Mouse (Mus musculus) neural tube, embryonic 12.5 days (tissue): ENCODE results near the gene Gm10563. TPM values are rescaled to one million over a fixed set of nuclear protein-coding genes. Genes with fewer than 3 reads are reported as not detected.

ENCODE experiments used
- ATAC-seq: fragments of 200-750 bp; cut with Nextera tagmentation; 2 replicates; pipeline ENCODE4 v1.8.0; 2017; ENCODE audit warnings: low read depth, mild to moderate bottlenecking, moderate TSS enrichment, moderate library complexity; ENCODE audit not compliant: low FRiP score
- H3K27ac ChIP-seq: fragments of 300-500 bp; sonication (generic); 2 replicates; pipeline ENCODE4 v1.5.1; 2016
- H3K27me3 ChIP-seq: fragments of 300-500 bp; sonication (generic); replicated peaks from 2 replicates; pipeline ENCODE4 v1.6.1; 2016; ENCODE audit warnings: mild to moderate bottlenecking
- H3K36me3 ChIP-seq: fragments of 300-500 bp; sonication (generic); 2 replicates; pipeline ENCODE4 v1.6.1; 2016; ENCODE audit warnings: mild to moderate bottlenecking
- H3K4me1 ChIP-seq: fragments of 300-500 bp; sonication (generic); 2 replicates; pipeline ENCODE4 v1.6.1; 2016
- H3K4me2 ChIP-seq: fragments of 300-500 bp; sonication (generic); replicated peaks from 2 replicates; pipeline ENCODE4 v1.6.1; 2016; ENCODE audit warnings: mild to moderate bottlenecking
- H3K4me3 ChIP-seq: fragments of 300-500 bp; sonication (generic); 2 replicates; pipeline ENCODE4 v1.5.1; 2016
- H3K9ac ChIP-seq: fragments of 300-500 bp; sonication (generic); 2 replicates; pipeline ENCODE4 v1.6.1; 2016; ENCODE audit warnings: mild to moderate bottlenecking
- H3K9me3 ChIP-seq: fragments of 300-500 bp; sonication (generic); 2 replicates; pipeline ENCODE4 v1.6.1; 2016; ENCODE audit warnings: mild to moderate bottlenecking
- WGBS: fragments of 180-500 bp; shearing (Covaris S2); methylation state at CpG from one replicate; pipeline ENCODE4 v1.1.7; 2016; 5-methylcytosine and 5-hydroxymethylcytosine counted together
- polyA plus RNA-seq: library from polyadenylated mRNA; unstranded; fragments of >200 nt; fragmentation: Nextera tagmentation; extraction: Ambion mirVana; gene quantifications from 2 replicates; pipeline ENCODE4 v1.2.1, GENCODE M21; 2016

Gm10563 gene
- polyA plus RNA-seq, 1 experiment from 2014 or later: not detected

DNA sequence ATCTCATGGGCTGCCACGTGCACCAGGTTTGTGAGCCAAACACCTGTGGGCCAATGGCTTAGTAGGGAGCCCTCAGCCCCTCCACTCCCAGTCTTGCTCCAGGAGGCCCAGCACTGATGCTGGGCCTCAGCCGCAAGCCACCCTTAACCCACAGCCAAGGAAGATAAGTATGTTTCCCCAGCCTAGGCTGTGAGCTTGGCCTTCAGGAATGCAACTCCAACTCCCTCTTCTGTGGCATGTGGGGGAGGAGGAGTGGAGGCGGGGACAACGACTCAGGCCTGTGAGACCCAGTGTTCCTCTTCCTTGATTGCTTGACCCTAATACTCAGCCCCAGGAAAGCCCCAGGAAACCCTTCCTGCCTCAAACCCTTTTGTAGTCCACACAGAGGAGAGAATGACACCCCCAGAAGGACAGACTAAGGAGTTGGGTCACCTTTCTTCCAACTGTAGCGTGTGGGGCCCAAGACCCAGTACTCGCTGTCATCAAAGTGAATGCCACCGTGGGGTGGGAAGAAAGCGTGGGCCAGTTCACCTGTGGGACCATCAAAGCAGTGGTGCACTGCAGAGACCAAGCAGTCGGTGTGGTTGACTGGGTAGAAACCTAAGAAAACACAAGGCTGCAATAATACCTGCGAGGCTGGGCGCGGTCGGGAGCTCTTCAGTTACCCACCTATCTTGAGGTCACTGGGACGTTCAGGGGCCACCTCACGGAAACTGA lies 6.5 kb upstream of the Gm10563 start:
- Histone ChIP-seq H3K27ac (no peak overlapping the region), H3K4me2 (peak overlapping the region; percentile 73; the same call in 1 of the 2 replicates), H3K27me3 (peaks cover 64% of the 10 kb centered on the region), H3K4me1 (peaks cover 28% of the 10 kb centered on the region), H3K9ac (no peak overlapping the region), H3K36me3 (peaks cover 58% of the 10 kb centered on the region), H3K9me3 (no peaks in the 10 kb centered on the region), H3K4me3 (no peak overlapping the region)
- ATAC-seq: no peak
- 64% methylated on average over 15 of the region's 15 CpGs for WGBS

DNA sequence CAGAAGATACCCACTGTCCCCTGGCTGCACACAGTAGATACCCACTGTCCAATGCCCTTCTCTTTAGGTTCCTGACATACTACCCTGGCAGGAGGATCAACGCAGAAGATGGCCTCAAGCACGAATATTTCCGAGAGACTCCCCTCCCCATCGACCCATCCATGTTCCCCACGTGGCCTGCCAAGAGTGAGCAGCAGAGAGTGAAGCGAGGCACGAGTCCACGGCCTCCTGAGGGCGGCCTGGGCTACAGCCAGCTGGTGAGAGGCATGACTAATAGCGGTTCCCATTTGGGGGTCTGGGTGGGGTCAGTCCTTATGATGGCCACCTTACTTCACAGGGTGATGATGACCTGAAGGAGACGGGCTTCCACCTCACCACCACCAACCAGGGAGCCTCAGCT lies 4.1 kb upstream of the Gm10563 start:
- Histone ChIP-seq H3K4me1 (peaks cover 18% of the 10 kb centered on the region), H3K9ac (no peak overlapping the region), H3K4me2 (no peak overlapping the region), H3K27me3 (peaks cover 41% of the 10 kb centered on the region), H3K27ac (no peak overlapping the region), H3K9me3 (no peaks in the 10 kb centered on the region), H3K4me3 (no peak overlapping the region), H3K36me3 (peaks cover 62% of the 10 kb centered on the region)
- ATAC-seq: no peak
- WGBS: 94% methylated on average over 11 of the region's 11 CpGs

DNA sequence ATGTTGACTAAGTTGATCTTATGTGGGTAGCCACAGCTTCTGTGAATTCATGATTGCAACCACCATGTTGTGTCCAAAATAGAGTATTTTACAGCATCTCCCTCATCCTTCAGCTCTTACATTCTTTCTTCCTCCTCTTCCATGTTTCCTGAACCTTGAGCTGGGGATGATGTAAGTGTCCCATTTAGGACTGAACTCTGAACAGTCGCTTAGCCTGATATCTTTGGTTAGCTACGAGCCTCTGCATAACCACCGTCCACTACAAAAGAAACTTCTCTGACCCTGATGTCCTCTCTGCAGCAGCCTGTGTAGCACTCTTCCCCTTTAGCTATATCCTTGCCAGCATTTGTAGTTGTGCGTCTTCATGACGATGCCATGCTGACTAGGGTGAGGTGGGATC lies 513 bp upstream of the Gm10563 start:
- Histone ChIP-seq H3K9me3 (no peaks in the 10 kb centered on the region), H3K9ac (no peak overlapping the region), H3K4me3 (no peak overlapping the region), H3K4me2 (no peak overlapping the region), H3K27ac (no peak overlapping the region), H3K4me1 (no peaks in the 10 kb centered on the region), H3K36me3 (peaks cover 87% of the 10 kb centered on the region), H3K27me3 (peaks cover 4% of the 10 kb centered on the region; the same call in 1 of the 2 replicates)
- no peak for ATAC-seq
- WGBS: 98% methylated on average over 5 of the region's 5 CpGs

DNA sequence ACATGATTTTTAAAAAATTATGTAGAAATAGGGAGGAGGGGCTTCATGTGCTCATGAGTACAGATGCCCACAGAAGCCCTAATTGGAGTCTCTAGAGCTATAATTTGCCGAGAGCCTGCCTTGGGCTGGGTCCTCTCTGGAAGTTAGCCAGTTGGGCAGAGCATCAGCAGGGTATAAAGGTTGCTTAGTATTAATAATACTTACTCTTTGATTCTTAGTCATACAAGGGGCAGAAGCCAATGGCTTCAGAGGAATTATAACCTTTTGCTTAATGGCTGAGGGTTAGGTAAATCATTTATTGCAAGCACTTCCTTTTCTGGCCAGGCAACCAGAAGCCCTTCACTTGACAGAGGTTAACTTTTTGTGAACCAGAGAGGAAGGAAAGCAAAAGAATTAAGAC lies 1.7 kb downstream of the Gm10563 start:
- ATAC-seq: no peak
- H3K27me3 ChIP-seq: no peaks in the 10 kb centered on the region
- no peak overlapping the region for H3K4me3 ChIP-seq
- no peak overlapping the region for H3K9ac ChIP-seq
- 91% methylated on average over 1 of the region's 1 CpGs for WGBS
- H3K9me3 ChIP-seq: no peaks in the 10 kb centered on the region
- no peak overlapping the region for H3K4me2 ChIP-seq
- no peak overlapping the region for H3K27ac ChIP-seq
- H3K36me3 ChIP-seq: peaks cover 82% of the 10 kb centered on the region
- H3K4me1 ChIP-seq: no peaks in the 10 kb centered on the region

DNA sequence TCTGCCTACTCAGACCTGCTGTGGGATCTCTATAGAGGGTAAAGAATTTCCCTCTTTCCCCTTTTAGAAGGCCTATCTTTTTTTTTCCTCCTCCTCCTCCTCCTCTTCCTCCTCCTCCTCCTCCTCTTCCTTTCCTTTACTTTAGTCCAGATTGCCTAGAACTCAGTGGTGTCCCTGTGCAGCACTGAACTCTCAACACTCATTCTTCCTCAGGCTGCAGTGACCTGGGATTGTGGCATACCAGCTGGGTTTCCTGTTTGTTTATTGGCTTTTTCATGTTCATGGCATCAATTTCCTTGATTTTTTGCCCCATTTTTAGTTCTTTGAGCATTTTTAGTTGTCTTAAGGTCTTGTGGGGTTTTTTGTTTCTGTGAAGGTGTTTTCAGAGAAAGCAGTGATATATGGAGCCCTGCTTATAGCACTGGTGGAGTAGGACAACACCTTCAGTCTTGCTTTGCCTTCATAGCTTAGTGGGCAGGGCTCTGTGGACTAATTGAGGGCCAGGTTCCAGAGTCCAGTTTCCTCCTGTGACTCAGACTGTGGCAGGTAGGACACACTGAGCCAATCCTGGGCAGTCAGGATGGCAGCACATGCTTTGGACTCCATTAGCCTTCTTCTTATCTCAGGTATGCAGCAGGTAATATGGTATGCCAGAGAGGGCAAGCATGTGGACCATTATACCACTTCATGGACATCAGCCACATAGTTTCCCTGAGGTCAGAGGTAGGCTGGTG lies 9.3 kb downstream of the Gm10563 start:
- Histone ChIP-seq H3K27me3 (no peaks in the 10 kb centered on the region), H3K9me3 (no peaks in the 10 kb centered on the region), H3K27ac (no peak overlapping the region), H3K36me3 (peaks cover 89% of the 10 kb centered on the region), H3K4me2 (no peak overlapping the region), H3K4me1 (no peaks in the 10 kb centered on the region), H3K4me3 (no peak overlapping the region), H3K9ac (no peak overlapping the region)
- no peak for ATAC-seq

DNA sequence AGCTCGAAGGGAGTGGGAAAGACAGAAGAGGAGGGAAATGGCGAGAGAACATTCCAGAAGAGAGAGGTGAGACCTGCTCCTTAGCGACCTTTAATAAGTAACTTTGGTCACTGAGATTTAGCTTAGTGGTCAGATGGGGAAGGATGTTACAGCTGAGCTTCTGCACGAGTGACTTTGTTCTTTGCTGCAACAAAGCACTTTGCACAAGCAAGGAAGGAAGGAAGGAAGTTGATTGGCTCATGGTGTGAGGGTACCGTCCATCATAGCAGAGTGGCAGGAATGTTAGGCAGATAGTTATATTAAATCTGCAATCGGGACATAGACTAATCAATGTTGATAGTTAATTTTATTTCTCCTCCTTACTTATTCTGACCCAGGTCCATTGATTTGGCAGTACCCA lies 14.9 kb downstream of the Gm10563 start:
- H3K9ac ChIP-seq: no peak overlapping the region
- no peaks in the 10 kb centered on the region for H3K27me3 ChIP-seq
- peaks cover 67% of the 10 kb centered on the region for H3K36me3 ChIP-seq
- H3K4me2 ChIP-seq: no peak overlapping the region
- no peak for ATAC-seq
- no peak overlapping the region for H3K27ac ChIP-seq
- H3K4me1 ChIP-seq: peaks cover 3% of the 10 kb centered on the region; the same call in 1 of the 2 replicates
- no peaks in the 10 kb centered on the region for H3K9me3 ChIP-seq
- no peak overlapping the region for H3K4me3 ChIP-seq
- WGBS: 90% methylated on average over 6 of the region's 6 CpGs

DNA sequence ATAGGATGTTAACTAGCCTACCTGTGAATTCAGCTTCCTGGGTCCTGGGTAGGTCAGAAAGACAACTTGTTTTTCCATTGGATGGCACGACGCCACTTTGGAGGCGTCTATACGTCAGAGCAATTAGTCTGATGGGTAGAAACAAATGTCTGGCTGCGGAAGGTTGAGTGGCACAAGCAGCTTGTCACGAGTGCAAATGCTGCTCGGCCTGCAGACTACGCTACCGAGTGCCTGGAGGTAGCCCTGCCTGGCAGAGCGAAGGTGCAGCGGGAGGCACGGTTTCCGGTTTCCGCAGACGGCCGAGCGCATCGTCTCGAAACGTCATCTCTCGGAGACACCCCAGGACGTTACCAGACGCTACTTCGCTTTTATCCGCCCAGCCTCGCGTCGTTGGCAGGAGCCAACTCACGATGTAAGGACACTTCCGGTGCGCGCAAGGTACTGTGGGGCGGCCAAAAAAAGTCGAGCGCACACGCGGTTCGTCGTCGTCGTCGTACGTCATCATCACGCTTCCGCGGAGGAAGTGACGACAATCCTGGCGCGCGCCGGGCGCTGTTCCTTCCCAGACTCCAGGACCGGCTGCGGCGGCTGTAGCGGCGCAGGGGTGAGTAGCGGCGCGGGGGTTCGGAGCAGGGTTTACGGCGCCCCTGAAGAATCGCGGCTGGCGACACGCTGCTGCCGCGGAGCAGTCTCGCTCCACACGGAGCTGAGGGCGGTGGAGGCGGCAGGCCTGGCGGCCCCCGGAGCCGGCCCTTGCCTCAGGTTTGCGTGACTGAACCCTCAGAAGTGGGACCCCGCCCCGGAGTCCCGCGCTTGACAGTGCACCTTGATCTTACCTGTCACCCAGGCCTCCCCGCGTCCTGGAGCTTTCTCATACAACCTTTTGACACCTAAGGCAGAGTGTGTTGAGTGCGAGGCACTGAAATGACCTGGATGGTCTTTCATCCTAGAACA lies 20.6 kb downstream of the Gm10563 start, which contains the start of gene Cdk11b:
TSS of gene Cdk11b (plus strand) at position 517 of the 954 bp plus-strand sequence.
- Histone ChIP-seq H3K4me2 (peak within 1 kb of the TSS; percentile 82), H3K27ac (peak within 1 kb of the TSS; percentile 66; the same call in 1 of the 2 replicates), H3K4me1 (peaks cover 12% of the 10 kb centered on the region; the same call in 1 of the 2 replicates), H3K36me3 (peaks cover 33% of the 10 kb centered on the region), H3K4me3 (peak within 1 kb of the TSS; percentile 97), H3K27me3 (no peaks in the 10 kb centered on the region), H3K9ac (peak within 1 kb of the TSS; percentile 78), H3K9me3 (no peaks in the 10 kb centered on the region)
- WGBS: under 1% methylated on average over 84 of the region's 84 CpGs
- peak; percentile 100 for ATAC-seq

DNA sequence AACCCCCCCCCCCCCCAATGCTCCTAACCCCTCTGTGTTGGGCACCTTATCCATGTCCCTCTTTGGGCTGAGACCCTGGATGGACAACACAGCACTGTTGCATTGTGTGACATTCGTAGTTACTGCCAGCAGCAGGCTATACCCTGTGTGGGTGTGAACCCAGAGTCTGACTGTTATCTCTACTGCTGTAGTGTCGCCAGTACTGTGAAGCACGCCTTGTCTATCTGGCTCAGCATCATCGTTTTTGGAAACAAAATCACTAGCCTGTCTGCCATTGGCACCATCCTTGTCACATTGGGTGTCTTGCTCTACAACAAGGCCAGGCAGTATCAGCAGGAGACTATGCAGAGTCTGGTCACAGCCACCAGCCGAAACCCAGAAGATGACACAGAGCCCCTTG lies 26.9 kb downstream of the Gm10563 start:
- Histone ChIP-seq H3K27ac (no peak overlapping the region), H3K4me3 (no peak overlapping the region), H3K27me3 (no peaks in the 10 kb centered on the region), H3K4me2 (no peak overlapping the region), H3K4me1 (peaks cover under 1% of the 10 kb centered on the region; the same call in 1 of the 2 replicates), H3K36me3 (peaks cover 71% of the 10 kb centered on the region), H3K9me3 (no peaks in the 10 kb centered on the region), H3K9ac (no peak overlapping the region)
- WGBS: 94% methylated on average over 5 of the region's 5 CpGs
- no peak for ATAC-seq

DNA sequence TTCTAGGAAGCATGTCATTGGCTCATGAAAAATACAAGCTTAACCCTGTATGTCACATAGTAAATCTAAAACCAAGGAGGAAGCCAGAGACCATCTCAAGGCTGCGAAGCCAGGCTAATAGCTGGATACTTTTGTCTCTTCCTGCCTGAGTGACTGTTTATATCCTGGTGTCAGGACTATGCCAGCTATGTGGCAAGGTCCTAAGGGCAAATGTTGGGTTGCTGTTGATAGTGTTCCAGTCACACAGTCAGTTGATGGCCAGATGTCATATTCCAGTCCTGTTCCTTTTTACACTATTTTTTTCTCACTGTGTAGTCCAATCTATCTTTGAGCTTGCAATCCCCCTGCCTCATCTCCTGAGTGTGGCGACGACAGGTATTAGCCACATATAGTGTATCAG lies 31.9 kb downstream of the Gm10563 start:
- Histone ChIP-seq H3K4me1 (no peaks in the 10 kb centered on the region), H3K9ac (no peak overlapping the region), H3K4me3 (no peak overlapping the region), H3K4me2 (no peak overlapping the region), H3K27ac (no peak overlapping the region), H3K27me3 (no peaks in the 10 kb centered on the region), H3K9me3 (no peaks in the 10 kb centered on the region), H3K36me3 (peaks cover 76% of the 10 kb centered on the region)
- no peak for ATAC-seq
- WGBS: 98% methylated on average over 3 of the region's 3 CpGs

DNA sequence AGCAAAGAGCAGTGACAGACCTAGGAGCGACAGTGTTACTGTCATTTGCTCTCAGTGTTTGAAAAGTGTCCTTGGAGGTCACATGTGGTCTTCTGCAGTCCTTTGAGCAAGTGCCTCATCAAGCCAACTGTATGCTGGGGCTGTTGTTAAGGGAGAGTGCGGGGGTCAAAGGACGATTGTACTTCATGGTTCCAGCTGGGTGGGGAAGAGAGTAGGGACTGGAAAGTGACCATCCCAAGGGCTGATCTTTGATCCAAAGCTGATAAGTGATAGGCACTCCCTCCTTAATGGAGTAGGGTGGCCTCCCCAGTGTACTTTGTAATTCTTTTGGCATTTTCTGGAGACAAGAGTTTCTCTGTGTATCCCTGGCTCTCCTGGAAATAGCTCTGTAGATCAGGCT lies 33.3 kb downstream of the Gm10563 start:
- 92% methylated on average over 3 of the region's 3 CpGs for WGBS
- no peaks in the 10 kb centered on the region for H3K9me3 ChIP-seq
- ATAC-seq: no peak
- H3K36me3 ChIP-seq: peaks cover 62% of the 10 kb centered on the region
- no peak overlapping the region for H3K4me2 ChIP-seq
- H3K27ac ChIP-seq: no peak overlapping the region
- no peaks in the 10 kb centered on the region for H3K4me1 ChIP-seq
- no peak overlapping the region for H3K4me3 ChIP-seq
- H3K9ac ChIP-seq: no peak overlapping the region
- H3K27me3 ChIP-seq: no peaks in the 10 kb centered on the region

DNA sequence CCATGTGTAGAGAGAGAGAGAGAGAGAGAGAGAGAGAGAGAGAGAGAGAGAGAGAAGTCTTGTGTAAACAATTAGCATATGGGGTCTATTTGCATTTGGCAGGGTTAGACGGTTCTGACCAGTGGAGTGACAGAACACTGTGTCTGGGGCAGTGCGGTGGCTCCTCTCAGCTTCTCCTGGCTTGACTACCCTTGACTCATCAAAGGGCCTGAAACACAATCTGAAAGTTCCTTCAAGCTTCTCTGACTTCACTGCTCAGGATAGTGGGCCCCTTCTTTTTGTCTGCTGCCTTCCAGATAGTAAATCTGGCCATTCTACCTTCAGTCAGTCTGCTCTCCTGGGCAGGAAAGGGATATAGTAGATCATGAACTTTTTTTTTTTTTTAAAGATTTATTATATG lies 38.4 kb downstream of the Gm10563 start:
- no peak overlapping the region for H3K9ac ChIP-seq
- H3K4me1 ChIP-seq: peaks cover 9% of the 10 kb centered on the region; the same call in 1 of the 2 replicates
- 75% methylated on average over 2 of the region's 2 CpGs for WGBS
- ATAC-seq: no peak
- H3K27me3 ChIP-seq: no peaks in the 10 kb centered on the region
- no peak overlapping the region for H3K27ac ChIP-seq
- H3K4me3 ChIP-seq: no peak overlapping the region
- H3K9me3 ChIP-seq: no peaks in the 10 kb centered on the region
- peaks cover 27% of the 10 kb centered on the region for H3K36me3 ChIP-seq
- H3K4me2 ChIP-seq: no peak overlapping the region

DNA sequence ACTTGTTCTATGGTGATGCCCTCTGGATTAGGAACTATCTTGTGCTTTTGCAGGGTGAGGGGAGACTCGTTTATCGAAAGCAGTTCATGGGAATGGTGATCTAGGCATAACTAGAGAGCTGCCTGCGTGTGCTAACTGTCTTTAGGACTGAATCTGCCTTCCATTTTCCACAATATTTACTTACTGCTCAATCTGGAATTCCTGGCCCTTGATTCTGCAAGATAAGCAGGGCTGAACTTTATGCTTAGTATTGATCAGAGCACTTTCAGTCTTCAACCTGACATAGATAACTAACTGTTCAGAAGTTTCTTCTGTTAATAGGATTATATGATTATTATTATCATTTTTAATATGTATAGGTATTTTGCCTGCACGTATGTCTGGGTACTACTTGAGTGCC lies 40.1 kb downstream of the Gm10563 start:
- Histone ChIP-seq H3K9ac (no peak overlapping the region), H3K4me2 (no peak overlapping the region), H3K9me3 (no peaks in the 10 kb centered on the region), H3K36me3 (peaks cover 16% of the 10 kb centered on the region), H3K27me3 (no peaks in the 10 kb centered on the region), H3K4me3 (no peak overlapping the region), H3K27ac (no peak overlapping the region), H3K4me1 (peaks cover 9% of the 10 kb centered on the region; the same call in 1 of the 2 replicates)
- 97% methylated on average over 4 of the region's 4 CpGs for WGBS
- no peak for ATAC-seq
